Mouse (Mus musculus) 3134 (cell line): ENCODE data around the gene Pbld1.

Experiments used
- DNase-seq: peaks from one replicate; pipeline ENCODE4 v3.0.0-alpha.2; 2011; ENCODE audit warnings: low spot score; ENCODE audit not compliant: insufficient read length; ENCODE audit errors: extremely low read depth

Gene Pbld1

DNA sequence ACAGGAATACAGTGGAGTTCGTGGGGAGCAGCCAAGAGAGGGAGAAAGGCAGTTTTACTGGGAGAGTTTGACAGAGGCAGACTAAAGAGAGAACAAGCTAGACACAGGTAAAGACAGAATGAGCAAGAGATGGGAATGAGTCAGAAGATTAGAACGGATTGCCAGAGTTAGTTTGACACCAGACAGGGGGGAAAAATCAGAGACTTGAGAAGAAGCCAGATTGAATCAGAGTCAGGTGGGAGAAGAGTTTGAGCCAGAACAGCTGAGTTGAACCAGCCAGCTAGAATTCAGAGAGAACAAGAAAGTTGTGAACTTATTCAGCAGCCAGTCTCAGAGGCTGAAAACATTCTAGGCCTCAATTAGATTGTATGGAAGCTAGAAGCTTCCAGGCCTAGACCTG is at the start of gene Pbld1:
Gene Pbld1 (plus strand): TSS at position 301 of the 400 bp plus-strand sequence.
- no peak for DNase-seq

DNA sequence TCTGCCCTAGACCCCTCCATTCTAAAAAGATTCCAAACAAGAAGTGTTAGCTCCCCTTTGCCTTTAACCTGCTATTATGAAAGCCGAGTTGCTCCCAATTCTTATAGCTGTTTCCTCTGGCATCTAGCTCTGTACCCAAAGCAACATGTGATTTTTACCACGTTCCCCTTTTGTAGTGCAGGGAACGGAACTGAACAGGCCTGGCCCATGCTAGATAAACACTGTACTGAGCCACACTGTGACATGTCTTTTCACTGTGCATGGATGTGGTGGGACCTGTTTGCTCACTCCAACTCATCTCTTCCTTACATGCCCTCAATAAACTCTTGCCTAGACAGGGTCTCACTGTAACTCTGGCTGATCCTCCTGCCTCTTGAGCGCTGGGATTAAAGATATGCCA is 49.7 kb upstream of the Pbld1 start:
- DNase-seq, result no peak

DNA sequence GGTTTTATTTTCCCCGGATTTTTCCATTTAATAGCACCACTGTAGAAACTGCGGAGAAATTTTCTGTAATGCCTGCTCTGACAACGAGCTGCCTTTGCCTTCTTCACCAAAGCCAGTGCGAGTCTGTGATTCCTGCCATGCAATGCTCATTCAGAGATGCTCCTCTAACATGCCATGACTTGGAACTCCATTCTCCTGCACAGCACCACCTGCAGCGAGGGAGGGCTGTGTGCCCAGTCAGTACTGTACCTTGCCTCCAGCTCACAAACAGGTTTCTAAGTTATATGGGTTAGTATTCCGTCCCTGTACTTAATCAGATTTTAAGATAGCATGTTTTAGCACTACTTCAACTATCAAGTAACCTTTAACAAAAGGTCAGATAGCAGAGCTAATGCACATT is 48.4 kb upstream of the Pbld1 start:
- no peak for DNase-seq

DNA sequence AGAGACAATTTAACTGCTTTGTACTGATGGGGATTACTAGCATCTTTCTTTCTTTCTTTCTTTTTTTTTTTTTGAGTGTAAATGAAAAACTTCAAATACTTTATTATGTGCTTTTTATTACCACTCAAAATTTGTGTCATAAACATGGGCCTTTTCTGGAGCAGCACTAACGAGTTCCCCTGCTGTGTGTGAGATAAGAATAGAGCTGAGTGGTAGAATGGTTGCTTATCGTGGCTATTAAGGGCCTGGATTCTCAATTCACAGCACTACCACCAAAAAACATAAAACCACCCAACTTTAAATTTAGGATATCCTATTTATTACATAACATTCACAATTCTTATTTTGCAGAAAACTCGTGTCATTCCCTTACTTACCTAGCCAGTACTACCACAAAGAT is 46.5 kb upstream of the Pbld1 start:
- no peak for DNase-seq

DNA sequence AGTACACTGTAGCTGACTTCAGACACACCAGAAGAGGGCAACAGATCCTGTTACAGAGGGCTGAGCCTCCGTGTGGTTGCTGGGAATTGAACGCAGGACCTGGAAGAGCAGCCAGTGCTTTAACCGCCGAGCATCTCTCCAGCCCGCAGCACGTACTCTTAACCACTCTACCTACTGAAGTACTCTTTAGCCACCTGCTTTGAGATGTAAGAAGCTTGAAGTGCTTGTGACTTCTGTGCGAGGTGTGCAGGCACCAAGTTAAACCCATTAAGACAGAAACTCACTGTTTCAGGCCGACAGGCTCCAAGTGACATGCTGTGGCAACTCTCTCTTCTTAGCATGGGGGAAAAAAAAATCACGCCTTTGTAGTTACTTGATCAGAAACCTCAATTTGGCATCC is 45.8 kb upstream of the Pbld1 start:
- DNase-seq, result no peak

DNA sequence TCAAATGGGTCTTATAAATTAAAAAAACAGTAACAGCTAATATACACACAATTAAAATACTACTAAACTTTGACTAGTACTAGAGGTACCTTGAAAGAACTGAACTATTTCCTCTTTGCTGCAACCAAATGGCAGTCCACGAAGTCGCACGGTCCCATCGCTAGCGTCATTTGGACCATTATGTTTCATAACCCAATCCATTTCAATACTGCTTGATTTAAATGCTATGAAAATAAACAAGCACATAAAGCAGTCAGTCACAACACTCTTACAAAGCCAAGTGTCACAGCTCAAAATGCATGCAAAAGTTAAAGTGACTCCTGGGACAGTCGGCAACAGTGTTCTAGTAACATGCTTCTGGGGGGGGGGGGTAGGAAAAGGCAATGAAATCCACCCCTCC is 40.7 kb upstream of the Pbld1 start:
- DNase-seq, result no peak

DNA sequence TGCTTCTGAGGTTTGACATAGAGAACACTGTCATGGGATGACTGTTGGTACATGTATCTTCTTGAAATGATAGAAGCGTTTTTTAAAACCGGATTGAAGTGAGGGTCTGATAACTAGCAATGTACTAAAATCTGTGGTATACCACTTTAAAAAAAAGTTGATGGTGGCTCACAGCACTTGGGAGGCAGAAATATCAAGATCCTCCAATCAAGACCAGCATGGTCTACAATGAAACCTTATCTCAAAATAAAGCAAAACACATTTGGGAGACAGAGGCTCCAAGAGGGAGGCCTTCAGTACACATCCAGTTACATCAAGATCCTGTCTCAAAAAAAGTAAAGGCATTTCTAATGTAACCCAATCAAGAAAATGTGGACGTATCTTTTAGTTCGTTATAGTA is 38.3 kb upstream of the Pbld1 start:
- DNase-seq, result no peak

DNA sequence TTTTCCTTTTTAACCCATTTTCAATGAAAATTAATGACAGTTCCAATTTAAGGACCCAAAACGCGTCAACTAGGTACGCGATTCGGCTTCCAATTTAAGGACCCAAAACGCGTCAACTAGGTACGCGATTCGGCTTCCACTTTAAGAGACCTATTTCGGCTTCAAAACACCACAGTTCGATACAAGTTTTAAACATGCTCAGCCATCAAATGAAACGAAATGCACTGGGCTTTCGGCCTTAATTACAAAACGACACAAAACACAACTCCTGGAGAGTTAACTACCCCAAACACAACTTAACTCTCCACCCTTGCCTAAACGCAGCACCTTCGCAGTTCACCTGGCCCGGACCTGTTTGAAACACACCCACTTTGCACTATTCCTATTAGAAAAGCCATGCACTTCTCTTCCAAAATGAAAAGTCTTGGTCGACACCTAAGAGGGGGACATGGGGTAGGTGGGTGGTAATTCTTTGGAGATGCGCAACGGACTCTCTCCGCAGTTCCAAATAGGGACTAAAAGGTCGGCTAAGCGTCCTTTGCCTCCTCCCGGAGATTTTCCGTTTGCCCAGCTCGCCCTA is 37.3 kb upstream of the Pbld1 start:
- DNase-seq, result no peak

DNA sequence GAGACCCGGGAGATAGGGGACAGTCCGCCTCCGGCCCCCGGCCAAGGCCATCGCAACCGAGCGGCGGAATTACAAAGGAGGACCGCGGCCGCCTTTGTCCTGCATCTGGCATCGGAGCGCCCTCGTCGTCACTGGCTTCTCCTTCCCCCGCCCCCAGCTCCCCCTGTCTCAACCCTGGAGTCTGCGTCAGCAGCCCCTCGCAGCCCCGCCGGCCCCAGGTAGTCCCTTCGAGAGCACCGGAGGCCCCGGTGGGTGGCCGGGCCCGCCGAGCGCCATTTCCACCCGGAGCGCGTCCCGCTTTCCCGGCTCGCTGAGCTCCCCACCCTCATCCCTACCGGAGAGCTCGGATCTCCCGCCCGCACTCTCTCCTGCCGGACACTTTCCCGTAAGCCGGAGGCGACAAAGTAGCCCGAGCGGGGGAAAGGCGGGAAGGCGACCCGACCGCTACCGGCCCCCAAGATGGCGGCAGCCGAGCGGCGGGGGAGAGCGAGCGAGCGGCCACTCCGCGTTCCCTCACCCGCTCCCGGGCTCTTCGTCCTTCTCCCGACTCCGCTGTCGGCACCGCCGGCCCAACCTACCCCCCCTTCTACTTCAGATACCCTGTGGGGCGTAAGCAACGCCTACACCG is 36.7 kb upstream of the Pbld1 start:
- DNase-seq, result no peak

DNA sequence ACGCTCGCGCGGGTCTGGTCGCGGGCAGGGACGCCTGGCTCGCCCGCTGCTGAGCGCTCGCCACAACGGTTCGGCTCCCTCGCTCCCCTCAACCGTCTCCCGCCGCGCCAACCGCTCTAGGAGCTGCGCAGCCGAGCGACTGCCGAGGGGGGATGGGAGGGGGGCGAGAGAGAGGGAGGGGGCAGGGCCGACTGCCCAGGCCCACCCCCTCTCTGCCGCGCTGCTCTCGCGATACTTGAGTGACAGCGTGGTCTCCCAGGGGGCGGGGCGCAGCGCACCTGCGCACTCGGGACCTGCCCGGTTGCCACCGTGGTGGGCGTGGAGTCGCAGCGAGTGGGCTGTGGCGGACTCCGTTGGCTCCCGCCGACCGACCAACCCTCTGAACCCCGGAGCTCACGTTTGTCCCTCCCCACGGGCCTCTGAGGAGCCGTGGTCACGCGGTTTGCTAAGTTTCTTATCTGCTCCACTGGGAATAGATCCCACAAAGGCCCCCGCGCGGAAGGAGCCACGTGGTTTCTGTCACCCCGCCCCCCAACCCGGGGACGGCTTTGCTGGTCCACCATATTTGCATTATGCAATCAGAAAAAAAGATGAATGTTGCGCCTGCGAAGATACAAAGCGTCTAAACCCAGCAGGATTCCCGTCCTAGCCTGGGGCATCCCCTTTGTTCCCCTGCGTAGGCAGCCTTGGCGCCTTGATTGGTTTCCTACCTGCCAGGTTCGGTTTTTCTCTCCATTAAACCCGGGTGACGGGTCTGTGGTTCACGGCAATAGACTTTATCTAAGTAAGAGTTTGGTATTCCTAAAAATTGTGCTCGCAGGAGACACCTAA is 36.0 kb upstream of the Pbld1 start, which contains the start of the genes Hnrnph3 and Pbld2:
Gene Hnrnph3 (minus strand): TSS at position 469 of the 831 bp plus-strand sequence.
Gene Pbld2 (plus strand): TSS at position 567 of the 831 bp plus-strand sequence.
- DNase-seq, result peak; percentile 96

DNA sequence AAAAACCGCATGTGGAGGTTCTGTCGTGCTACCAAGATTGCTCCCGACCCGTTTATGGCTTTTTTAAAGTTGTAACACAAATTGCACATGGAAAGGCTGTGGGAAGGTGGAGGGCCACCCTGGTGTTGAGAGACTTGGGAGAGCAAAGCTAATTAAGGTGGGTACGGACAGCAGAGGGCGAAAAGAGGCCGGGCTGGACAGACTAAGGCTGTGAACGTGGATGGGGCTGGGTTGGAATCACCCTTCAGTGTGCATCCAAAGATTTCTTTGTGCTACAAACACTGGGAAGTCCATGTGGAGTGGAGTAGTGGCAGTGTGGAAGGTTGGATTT is 35.4 kb upstream of the Pbld1 start:
- no peak for DNase-seq

DNA sequence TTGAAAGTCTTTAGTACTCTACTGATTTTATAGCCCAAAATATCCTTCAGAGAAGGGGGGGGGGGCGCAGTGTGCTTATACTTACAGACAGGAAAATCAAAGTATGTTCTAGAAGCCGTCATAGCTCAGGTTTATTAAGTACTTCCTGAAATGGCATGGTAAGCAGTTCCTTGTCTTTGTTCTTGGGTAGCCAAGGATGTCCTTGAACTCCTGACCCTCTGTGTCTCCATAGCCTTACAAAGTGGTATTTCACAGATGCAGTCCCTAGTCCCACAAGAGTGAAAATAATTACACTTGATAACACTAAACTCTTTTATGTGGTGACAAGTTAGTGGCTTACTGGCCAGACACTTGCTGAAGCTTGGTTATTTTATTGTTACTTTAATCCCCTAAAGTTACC is 34.9 kb upstream of the Pbld1 start:
- no peak for DNase-seq

DNA sequence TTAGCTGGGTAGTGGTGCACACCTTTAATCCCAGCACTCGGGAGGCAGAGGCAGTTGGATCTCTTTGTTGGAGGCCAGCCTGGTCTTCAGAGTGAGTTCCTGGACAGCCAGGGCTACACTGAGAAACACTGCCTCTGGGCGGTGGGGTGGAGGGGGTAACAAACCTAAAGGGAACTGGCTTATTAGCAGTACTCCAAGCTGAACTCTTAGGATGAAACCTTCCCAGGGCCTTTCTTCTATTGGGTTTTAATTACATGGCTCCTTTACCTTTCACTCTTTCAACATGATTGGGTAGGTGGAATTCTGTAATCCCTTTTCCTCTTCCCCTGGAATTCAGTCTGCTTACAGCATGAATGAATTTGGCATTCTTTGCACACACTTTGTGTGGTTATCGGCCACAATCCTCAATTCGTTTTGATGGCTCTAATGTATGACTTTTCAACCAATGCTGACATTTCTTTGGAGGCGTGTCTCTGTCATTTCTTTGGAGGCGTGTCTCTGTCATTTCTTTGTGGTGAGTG is 34.4 kb upstream of the Pbld1 start:
- DNase-seq, result no peak

DNA sequence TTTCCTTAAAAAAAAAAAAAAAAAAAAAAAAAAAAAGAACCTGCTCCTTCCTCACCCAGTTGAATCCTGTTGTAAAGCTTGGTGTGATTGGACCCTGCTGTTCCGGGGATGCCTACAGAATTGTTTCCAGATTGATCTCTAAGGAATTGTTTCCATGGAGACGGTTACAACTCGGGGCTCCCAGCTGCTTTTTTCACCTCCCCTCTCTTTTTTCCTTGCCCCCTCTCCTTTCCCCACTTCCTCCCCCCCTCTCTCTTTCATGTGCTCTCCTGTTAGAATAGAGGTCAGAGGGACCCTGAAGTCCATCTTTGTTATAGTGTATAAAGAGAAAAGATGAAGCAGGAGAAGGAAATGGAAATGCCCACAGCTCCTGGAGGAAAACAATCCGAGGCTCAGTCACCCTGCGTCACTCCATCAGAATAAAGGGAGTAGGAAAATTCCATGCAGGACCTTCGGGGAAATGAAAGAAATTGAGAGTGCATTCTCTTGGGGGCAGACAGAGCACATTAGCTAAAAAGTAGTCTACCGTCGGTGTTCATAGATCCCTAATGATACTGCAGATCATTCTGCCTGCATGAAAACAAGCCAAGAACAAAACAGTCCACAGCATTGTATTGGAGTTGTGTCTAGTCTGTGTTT is 33.7 kb upstream of the Pbld1 start:
- no peak for DNase-seq

DNA sequence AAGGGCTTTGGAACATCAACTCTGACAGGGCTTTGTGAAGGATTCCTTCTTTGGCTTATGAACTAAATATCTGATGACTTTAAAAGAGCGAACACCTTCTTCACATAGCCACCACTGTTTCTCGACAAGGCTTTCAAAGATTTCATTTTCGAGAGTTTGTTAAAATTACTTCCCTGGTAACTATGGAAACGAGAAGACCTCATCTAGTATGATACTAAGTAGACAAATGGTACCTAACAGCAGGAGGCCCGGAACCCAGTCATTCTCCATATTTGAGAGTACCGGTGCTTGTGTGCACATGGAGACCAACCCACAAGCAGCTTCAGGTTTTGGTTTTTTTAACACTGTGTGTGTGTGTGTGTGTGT is 33.2 kb upstream of the Pbld1 start:
- no peak for DNase-seq

DNA sequence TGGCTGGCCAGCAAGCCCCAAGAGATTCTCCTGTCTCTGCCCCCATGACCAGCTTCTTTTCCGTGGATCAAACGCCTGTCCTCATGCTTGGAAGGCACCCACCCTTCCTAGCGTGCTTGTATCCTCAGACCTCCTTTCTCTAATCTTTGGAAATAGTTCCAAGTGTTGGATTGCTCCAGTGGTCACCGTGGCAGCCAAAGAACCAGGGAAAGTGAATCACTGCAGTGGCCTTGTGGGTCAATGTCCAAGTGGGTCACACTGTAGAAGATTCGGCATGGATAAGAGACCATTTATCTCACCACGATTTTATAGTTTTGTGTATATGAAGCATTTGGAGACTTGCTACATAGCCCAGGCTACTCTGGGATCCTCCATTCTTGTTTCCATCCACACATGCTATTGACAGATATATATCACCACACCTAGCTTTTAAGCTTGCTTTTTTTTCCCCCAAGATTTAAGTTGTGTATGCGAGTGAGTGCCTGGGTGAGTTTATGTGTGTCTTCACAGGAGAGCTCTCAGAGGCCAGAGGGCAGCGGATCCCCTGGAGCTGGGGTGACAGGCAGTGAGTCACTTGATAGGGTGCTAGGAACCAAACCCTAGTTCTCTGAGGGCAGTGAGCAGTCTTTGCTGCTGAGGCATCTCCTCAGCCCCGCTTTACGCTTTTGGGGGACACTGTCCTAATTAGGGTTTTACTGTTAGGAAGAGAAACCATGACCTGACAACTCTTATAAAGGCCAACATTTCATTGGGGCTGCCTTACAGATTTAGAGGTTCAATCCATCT is 32.4 kb upstream of the Pbld1 start:
- DNase-seq, result no peak

DNA sequence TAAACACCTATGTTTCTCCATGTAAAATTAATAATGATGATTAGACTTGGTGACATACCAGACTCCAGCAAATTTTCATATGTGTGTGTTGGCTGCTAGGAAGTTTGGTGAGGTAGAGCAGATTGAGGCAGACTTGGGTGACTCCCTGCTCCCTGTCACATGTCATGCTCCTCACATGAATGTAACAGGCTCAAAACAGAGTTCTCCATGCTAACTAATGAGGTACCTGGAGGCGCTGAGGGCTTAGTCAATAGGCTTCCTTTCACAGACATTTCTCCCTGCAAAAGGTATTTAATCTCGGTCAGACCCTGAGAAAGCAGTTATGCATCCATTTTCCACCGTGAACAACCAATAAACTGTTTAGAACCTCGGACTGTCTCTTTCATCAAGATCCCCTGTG is 31.6 kb upstream of the Pbld1 start:
- no peak for DNase-seq

DNA sequence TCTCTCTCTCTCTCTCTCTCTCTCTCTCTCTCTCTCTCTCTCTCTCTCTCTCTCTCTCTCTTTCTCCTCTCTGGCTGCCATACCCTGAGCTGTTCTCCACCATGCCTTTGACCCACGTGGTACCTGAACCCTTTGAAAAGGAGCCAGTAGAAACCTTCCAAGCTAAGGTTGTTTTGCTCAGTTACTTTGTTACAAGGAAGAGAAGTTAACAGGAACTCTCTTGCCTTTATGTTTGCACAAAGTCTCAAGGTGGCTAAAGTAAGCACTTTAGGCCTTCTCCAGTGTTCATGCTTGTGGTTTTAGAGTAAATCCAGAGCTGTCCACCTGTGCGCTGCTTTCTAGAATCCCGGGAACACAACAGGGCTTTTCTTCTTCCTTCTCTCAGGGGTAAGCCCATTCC is 27.7 kb upstream of the Pbld1 start:
- no peak for DNase-seq

DNA sequence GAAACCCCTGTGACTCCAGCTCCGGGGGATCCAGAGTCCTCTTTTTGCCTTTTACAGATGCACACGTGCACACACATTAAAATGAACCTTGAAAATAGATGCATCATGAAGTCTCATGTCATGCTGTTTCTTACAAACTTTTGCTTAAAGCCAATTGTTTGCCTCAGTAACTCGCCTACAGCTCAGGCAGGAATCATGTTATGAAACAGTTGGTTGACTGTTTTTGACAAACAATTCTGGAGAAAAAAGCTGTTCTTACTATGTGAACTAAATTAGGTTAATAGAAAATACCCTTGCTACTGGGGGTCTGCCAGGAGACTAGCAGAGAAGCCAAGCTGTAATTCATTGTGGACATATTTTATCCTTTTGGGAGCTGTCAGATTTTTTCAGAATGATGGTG is 27.0 kb upstream of the Pbld1 start:
- no peak for DNase-seq

DNA sequence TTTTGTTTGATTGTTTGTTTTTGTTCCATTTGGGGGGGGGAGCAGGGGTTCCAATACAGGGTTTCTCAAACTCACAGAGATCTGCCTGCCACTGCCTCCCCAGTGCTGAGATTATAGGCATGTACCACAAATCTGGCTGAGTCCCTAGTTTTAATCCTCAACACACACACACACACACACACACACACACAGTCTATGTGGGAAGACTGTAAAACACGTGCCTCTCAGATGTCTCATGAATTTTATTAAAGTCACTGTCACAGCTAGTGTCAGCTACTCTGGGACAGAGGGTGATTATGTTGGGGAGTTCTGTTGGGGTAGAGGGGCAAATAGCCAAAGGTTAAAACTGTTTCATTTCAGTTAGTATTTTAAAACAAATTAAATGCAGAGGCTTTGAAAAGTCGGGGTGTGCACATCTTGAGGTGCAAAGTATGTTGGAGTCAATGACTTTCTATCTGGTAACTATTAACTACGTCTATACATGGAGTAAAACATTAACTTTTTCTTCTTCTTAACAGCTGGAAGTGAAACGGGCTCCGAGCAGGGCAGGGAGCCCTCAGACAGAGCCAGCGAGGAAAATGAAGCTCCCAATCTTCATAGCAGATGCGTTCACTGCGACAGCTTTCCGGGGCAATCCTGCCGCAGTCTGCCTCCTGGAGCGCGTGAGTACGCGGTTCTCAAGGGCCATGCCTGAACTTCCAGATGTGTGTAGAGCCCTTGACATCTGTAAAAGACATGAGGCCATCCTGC is 21.2 kb upstream of the Pbld1 start:
- no peak for DNase-seq
